Mouse (Mus musculus): ENCODE data around the gene Fam131b. TPM values are rescaled to one million over a fixed set of nuclear protein-coding genes. Genes with fewer than 3 reads are reported as not detected.
A peak's percentile ranks its signal among the peaks of the same experiment; 100 is the strongest.

The Fam131b gene
- polyA plus RNA-seq, 1 experiment from 2014 or later: not detected

DNA sequence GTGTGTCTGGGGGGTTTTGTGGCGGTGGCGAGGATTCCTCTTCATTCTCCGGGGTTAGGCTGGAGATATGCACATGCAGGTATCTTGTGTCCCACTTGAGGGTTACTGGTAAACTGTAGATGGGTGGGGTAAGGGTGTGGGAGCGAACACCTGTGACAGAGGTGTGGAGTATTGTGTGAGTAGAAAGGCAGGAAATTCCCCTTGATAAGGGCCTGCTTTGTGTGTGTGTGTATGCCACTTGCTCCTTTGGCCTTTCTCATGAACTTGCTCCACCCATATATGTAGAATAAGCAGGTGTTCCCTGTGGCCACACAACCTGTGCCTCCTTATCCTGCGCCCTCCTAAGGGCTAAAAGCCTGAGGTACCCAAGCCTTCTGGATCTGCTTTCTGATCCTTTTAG, 32.5 kb upstream of the Fam131b start:
- Histone ChIP-seq H3K4me2 (ENCODE audit: low read length) (no peak overlapping the region), H3K36me3 (ENCODE audit: insufficient read depth, low read length) (peaks cover 50% of the 10 kb centered on the region), H3K9ac (ENCODE audit: low read depth, low read length) (no peak overlapping the region), H3K27ac (no peak overlapping the region), H3K4me3 (replicated peaks; ENCODE audit: low read depth, low read length) (no peak overlapping the region), H3K27me3 (ENCODE audit: insufficient read depth, low read length) (no peaks in the 10 kb centered on the region), H3K4me1 (replicated peaks; ENCODE audit: insufficient read depth, low read length) (peaks cover 26% of the 10 kb centered on the region), H3K9me3 (replicated peaks; ENCODE audit: low read length) (no peaks in the 10 kb centered on the region)
- no peak for TF ChIP-seq CTCF (IDR thresholded peaks at IDR 0.05; ENCODE audit: low read depth)
- DNase-seq (ENCODE audit: low spot score): no peak
- WGBS: 92% methylated on average over 5 of the region's 5 CpGs
- no peak for ATAC-seq (replicated peaks; ENCODE audit: low FRiP score, low read depth)

DNA sequence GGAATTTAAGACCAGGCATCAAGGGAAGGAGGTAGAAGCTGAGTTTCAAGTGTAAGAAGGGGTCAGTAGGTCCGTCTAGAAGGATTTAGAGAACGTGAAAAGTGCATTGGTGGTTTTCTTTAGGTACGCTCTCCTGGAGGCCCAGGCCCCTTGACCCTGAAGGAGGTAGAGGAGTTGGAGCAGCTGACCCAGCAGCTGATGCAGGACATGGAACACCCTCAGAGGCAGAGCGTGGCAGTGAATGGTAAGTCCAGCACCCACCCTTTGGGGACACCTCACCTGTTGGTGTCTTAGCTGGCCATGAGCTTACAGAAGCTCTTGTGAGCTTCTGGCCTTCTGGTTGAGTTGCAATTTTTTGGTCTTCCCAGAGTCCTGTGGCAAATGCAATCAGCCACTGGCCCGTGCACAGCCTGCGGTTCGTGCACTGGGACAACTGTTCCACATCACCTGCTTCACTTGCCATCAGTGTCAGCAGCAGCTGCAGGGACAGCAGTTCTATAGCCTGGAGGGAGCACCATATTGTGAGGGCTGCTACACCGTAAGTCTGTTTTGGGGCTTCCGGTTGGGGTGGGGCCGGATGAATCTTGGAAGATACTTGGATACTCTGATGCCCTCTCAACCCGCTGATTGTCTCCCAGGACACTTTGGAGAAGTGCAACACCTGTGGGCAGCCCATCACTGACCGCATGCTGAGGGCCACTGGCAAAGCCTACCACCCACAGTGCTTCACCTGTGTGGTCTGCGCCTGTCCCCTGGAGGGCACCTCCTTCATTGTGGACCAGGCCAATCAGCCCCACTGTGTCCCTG, 31.6 kb upstream of the Fam131b start:
- H3K36me3 ChIP-seq (ENCODE audit: insufficient read depth, low read length): peaks cover 55% of the 10 kb centered on the region
- no peak for ATAC-seq (replicated peaks; ENCODE audit: low FRiP score, low read depth)
- no peak overlapping the region for H3K4me2 ChIP-seq (ENCODE audit: low read length)
- H3K4me3 ChIP-seq (replicated peaks; ENCODE audit: low read depth, low read length): no peak overlapping the region
- H3K4me1 ChIP-seq (replicated peaks; ENCODE audit: insufficient read depth, low read length): peaks cover 35% of the 10 kb centered on the region
- WGBS: 91% methylated on average over 13 of the region's 13 CpGs
- H3K9ac ChIP-seq (ENCODE audit: low read depth, low read length): no peak overlapping the region
- H3K9me3 ChIP-seq (replicated peaks; ENCODE audit: low read length): no peaks in the 10 kb centered on the region
- DNase-seq (ENCODE audit: low spot score): no peak
- TF ChIP-seq CTCF (IDR thresholded peaks at IDR 0.05; ENCODE audit: low read depth): no peak
- no peak overlapping the region for H3K27ac ChIP-seq
- H3K27me3 ChIP-seq (ENCODE audit: insufficient read depth, low read length): no peaks in the 10 kb centered on the region

DNA sequence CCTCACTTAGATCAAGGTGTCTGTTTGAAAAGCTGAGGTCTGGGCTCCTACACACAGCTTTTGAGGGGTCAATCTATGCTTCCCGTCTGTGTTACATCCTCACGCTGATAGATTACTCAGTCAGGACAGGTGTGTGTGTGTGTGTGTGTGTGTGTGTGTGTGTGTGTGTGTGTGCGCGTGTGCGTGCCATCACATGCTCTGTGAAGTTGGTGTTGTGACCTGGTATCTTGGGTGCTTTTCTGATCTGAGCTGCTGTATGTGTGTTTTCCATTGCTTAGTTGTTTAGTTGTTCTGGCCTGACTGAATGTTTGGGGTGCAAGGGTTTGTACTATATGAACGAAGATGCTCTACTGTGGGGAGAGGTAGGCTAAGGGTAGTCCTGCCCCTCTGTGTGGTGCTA, 30.9 kb upstream of the Fam131b start:
- no peak overlapping the region for H3K27ac ChIP-seq
- peaks cover 38% of the 10 kb centered on the region for H3K4me1 ChIP-seq (replicated peaks; ENCODE audit: insufficient read depth, low read length)
- H3K27me3 ChIP-seq (ENCODE audit: insufficient read depth, low read length): no peaks in the 10 kb centered on the region
- H3K4me3 ChIP-seq (replicated peaks; ENCODE audit: low read depth, low read length): no peak overlapping the region
- no peak for ATAC-seq (replicated peaks; ENCODE audit: low FRiP score, low read depth)
- peaks cover 51% of the 10 kb centered on the region for H3K36me3 ChIP-seq (ENCODE audit: insufficient read depth, low read length)
- DNase-seq (ENCODE audit: low spot score): no peak
- H3K9me3 ChIP-seq (replicated peaks; ENCODE audit: low read length): no peaks in the 10 kb centered on the region
- TF ChIP-seq CTCF (IDR thresholded peaks at IDR 0.05; ENCODE audit: low read depth): no peak
- WGBS: 93% methylated on average over 6 of the region's 6 CpGs
- no peak overlapping the region for H3K9ac ChIP-seq (ENCODE audit: low read depth, low read length)
- H3K4me2 ChIP-seq (ENCODE audit: low read length): no peak overlapping the region

DNA sequence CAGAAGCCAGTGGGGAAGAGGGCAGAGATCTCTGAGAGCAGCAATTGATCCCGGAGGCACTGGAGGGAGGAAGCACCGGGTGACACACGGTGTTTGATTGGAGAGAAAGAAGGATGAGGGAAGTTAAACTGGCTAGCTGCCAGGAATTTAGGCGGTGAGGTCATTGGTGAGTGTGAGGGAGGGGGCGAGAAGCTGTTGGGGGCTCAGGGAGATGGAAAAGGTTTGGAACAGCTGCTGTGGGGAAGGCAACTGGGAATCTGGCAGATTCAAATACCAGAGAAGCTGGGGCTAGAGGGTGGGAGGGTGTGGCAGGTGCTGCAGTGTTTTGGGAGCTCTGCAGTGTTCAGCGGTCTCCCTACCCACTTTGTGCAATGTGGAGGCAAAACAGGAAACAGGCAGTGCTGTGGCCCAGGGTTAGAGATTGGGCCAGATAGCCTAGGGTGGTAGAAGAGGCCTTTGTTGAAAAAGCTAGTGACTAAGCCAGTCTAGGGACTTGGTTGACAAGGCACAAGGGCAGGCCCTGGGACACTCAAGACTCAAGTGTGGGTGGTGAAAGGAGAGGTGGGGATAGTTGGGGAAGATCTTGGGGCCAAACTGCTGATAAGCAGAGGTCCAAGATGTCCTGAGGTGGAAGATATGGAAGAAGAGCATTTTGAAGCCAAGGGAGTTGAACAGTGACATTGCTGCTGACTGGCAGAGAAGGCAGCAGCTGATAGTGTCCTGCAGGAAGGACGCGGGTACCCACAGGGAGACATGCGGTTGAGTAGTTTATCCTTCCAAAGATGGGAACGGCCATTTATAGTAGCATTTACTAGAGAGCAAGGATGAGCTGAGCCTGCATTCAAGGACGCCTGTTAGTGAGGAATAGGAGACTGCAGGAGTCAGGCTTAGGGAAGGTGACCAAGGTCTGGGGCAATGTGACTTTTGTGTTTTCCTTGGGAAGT, 29.9 kb upstream of the Fam131b start:
- H3K4me1 ChIP-seq (replicated peaks; ENCODE audit: insufficient read depth, low read length): peaks cover 38% of the 10 kb centered on the region
- no peaks in the 10 kb centered on the region for H3K27me3 ChIP-seq (ENCODE audit: insufficient read depth, low read length)
- no peak overlapping the region for H3K4me3 ChIP-seq (replicated peaks; ENCODE audit: low read depth, low read length)
- no peak overlapping the region for H3K27ac ChIP-seq
- DNase-seq (ENCODE audit: low spot score) (no peak), ATAC-seq (replicated peaks; ENCODE audit: low FRiP score, low read depth) (no peak)
- H3K36me3 ChIP-seq (ENCODE audit: insufficient read depth, low read length): peaks cover 42% of the 10 kb centered on the region
- 51% methylated on average over 11 of the region's 11 CpGs for WGBS
- H3K4me2 ChIP-seq (ENCODE audit: low read length): peak overlapping the region; percentile 27
- H3K9me3 ChIP-seq (replicated peaks; ENCODE audit: low read length): no peaks in the 10 kb centered on the region
- H3K9ac ChIP-seq (ENCODE audit: low read depth, low read length): no peak overlapping the region
- TF ChIP-seq CTCF (IDR thresholded peaks at IDR 0.05; ENCODE audit: low read depth): no peak

DNA sequence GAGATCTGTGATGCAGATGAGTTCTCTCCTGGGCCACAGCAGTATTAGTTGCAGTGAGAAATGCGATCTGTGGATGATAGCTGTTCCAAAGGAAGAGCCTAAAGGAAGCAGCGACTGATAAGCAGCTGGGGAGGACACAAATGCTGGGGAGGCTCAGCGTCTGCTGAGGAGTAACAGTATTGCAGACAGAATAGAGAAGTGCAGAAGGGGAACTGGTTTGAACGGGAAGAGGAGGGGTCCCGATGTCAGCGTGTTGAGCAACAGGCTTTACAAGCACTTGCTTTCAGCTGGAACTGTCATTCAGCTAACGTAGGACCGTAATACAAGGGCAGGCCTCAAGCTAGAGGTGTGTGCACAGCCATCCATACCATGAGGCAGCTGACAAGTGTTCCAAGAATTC, 28.7 kb upstream of the Fam131b start:
- peak overlapping the region; percentile 85; the same call in 1 of the 2 replicates for H3K4me2 ChIP-seq (ENCODE audit: low read length)
- DNase-seq (ENCODE audit: low spot score): no peak
- peaks cover 38% of the 10 kb centered on the region for H3K4me1 ChIP-seq (replicated peaks; ENCODE audit: insufficient read depth, low read length)
- no peak overlapping the region for H3K9ac ChIP-seq (ENCODE audit: low read depth, low read length)
- H3K4me3 ChIP-seq (replicated peaks; ENCODE audit: low read depth, low read length): no peak overlapping the region
- TF ChIP-seq CTCF (IDR thresholded peaks at IDR 0.05; ENCODE audit: low read depth): no peak
- H3K27me3 ChIP-seq (ENCODE audit: insufficient read depth, low read length): no peaks in the 10 kb centered on the region
- no peak for ATAC-seq (replicated peaks; ENCODE audit: low FRiP score, low read depth)
- no peaks in the 10 kb centered on the region for H3K9me3 ChIP-seq (replicated peaks; ENCODE audit: low read length)
- peaks cover 31% of the 10 kb centered on the region for H3K36me3 ChIP-seq (ENCODE audit: insufficient read depth, low read length)
- WGBS: 59% methylated on average over 8 of the region's 8 CpGs
- no peak overlapping the region for H3K27ac ChIP-seq

DNA sequence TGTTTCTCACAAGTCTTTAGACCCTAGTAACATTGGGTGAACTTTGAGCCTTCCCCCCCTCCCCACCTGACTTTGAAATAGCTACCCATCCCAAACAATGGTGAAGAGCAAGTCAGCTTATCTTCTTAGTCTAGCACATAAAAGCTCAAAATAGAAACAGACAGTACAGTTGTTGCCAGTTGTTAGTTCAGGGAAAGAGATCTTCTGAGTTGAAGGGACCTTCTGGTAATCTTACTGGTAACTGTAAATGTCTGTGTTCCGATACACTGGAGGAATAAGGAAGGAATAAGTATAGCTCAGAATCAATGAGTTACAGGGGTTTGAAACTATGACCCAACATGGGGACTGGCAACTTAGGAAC, 28.0 kb upstream of the Fam131b start:
- Histone ChIP-seq H3K4me1 (replicated peaks; ENCODE audit: insufficient read depth, low read length) (peaks cover 38% of the 10 kb centered on the region), H3K27me3 (ENCODE audit: insufficient read depth, low read length) (no peaks in the 10 kb centered on the region), H3K9ac (ENCODE audit: low read depth, low read length) (no peak overlapping the region), H3K9me3 (replicated peaks; ENCODE audit: low read length) (no peaks in the 10 kb centered on the region), H3K4me3 (replicated peaks; ENCODE audit: low read depth, low read length) (no peak overlapping the region), H3K27ac (no peak overlapping the region; the same call in 1 of the 2 replicates), H3K4me2 (ENCODE audit: low read length) (peak overlapping the region; percentile 85), H3K36me3 (ENCODE audit: insufficient read depth, low read length) (peaks cover 23% of the 10 kb centered on the region)
- TF ChIP-seq CTCF (IDR thresholded peaks at IDR 0.05; ENCODE audit: low read depth): no peak
- no peak for ATAC-seq (replicated peaks; ENCODE audit: low FRiP score, low read depth)
- DNase-seq (ENCODE audit: low spot score): no peak
- WGBS: 85% methylated on average over 1 of the region's 1 CpGs
